Mouse (Mus musculus) cerebellum, adult 2 months (tissue): ENCODE results near the gene Zbtb9.

Experiments used
- CTCF ChIP-seq: fragments of 200-500 bp; IDR thresholded peaks from 2 replicates; pipeline ENCODE4 v1.5.1; 2011; ENCODE audit warnings: low read depth, mild to moderate bottlenecking, control low read depth, low read length, moderate library complexity, borderline replicate concordance; ENCODE audit not compliant: insufficient read depth
- POLR2A ChIP-seq: fragments of 200-500 bp; IDR thresholded peaks from 2 replicates; pipeline ENCODE4 v1.6.1; 2011; ENCODE audit warnings: low read length, control low read depth, borderline replicate concordance; ENCODE audit not compliant: insufficient read depth

DNA sequence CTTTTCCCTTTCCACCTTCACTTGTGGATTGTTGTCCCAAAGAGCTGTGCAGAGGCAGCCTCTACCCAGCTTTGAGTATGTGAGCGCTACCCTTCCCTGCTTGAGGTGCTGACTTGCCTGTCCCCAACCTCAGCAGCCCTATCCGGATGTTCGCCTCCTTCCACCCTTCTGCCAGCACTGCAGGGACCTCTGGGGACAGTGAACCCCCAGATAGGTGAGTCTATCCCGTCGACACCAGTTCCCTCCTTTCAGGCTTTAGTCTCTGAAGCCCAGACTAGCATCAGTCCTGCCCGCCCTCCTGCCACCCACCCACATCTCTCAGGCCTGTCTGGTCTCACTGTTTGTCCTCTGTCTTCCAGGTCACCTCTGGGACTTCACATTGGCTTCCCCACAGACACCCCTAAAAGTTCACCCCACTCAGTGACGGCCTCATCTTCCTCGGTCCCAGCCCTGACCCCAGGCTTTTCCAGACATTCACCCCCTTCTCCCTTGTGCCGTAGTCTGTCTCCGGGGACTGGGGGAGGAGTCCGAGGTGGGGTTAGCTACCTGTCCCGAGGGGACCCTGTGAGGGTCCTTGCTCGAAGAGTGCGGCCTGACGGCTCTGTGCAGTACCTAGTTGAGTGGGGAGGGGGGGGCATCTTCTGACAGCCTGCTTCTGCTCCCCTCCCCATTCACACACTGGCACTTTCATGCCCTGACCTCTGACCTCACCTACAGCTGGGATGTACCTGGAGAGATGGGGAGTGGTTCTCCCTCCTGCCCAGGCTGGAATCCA is 35.9 kb upstream of the Zbtb9 start:
- TF ChIP-seq CTCF (no peak), POLR2A (no peak)
